Mouse (Mus musculus): Measurements from ENCODE around the gene Mc1r.

DNA sequence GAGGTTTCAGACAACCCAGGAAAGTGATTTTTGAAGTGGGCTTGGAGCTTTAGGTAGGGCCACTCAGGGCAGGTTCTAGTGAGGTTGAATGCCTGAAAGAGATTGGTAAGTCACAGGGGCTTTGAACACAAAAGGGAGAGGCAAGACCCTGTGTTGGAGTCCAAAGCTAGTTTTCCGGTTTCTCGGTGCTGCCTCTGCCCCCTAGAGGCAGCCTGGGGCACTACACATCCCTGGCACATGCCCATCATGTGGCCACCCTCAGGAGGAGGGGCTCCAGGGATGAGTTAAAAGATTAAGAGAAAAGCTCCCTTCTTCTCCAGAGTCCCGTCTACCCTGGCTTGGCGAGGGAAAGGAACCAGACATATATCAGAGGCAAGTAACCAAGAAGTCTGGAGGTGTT lies at the start of gene Mc1r:
- TF ChIP-seq CTCF (IDR thresholded peaks at IDR 0.05; ENCODE audit: borderline replicate concordance, insufficient read depth, low read length), result peak; percentile 59; the same call in 1 of the 2 replicates
- no peak for TF ChIP-seq POLR2A (IDR thresholded peaks at IDR 0.05; ENCODE audit: low read depth, low read length)

Data from embryonic fibroblast, embryonic 13.5 days (primary cell).